Mouse (Mus musculus) myocyte (in vitro differentiated cells): ENCODE measurements around the gene Spo11.

Experiments used
- MAX ChIP-seq: IDR thresholded peaks from one replicate; pipeline ENCODE4 v1.6.1; 2011; ENCODE audit warnings: low read depth, mild to moderate bottlenecking, control low read depth
- POLR2A ChIP-seq: IDR thresholded peaks from one replicate; pipeline ENCODE4 v1.6.1; 2011; ENCODE audit warnings: low read depth, mild to moderate bottlenecking, control low read depth, moderate library complexity; ENCODE audit not compliant: insufficient read length
- TCF12 ChIP-seq: IDR thresholded peaks from one replicate; pipeline ENCODE4 v1.6.1; 2011; ENCODE audit warnings: mild to moderate bottlenecking, control low read depth; ENCODE audit not compliant: poor library complexity, insufficient read depth, severe bottlenecking

GRCm38 (mm10) chr2:172940799-172941163 is 36.7 kb upstream of the Spo11 start:
- TF ChIP-seq POLR2A (no peak), MAX (no peak), TCF12 (no peak)
